Mouse (Mus musculus) cerebellum, postnatal 36 days (tissue): ENCODE data around the gene Mrgprx2.
"Not testable (repeated sequence)": the region's sequence is repeated elsewhere in the genome, so short reads cannot be mapped to it uniquely, and the experiment has no call there.

Experiments
- DNase-seq, 2 experiments: peaks; one replicate each; pipeline ENCODE4 v3.0.0; 2021 to 2022; ENCODE audit warnings: mixed read lengths in 2 of 2

Gene Mrgprx2

DNA sequence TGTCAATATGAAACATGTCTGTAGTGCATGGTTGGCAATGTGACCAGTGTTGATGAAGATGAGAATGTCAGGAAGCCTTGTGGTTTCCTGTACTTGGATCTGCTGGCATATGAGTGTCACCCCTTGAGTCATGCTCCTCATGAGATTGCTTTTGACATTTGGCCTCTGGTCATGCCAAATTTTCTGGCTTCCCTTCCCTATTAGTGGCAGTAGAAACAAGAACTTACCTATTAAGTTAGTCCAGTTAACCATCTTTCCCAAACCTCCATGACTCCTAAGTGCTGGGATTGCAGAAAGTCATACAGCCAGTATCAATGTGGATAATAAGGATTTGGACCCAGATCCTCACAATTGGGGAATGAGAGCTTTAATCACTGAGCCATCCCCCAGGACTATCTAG lies at the start of gene Mrgprx2:
Gene Mrgprx2, minus strand, starts transcription at position 101 of the 400 bp plus-strand sequence.
- DNase-seq: no peak

DNA sequence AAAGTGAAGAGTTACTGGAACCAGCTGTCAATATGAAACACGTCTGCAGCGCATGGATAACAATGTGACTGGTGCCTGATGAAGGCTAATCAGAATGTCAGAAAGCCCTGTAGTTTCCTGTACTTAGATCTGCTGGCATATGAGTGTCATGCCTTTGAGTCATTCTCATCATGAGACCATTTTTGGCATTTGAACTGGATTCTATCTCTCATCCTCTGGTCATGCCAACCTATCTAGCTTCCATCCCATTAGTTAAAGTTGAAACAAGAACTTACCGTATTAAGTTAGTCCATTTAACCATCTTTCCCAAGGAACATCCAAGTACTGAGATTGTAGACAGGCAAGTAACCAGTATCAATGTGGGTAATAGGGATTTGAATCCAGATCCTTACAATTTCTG lies 42.9 kb downstream of the Mrgprx2 start, which contains the start of gene Mrgprb1:
Gene Mrgprb1, minus strand, starts transcription at position 101 of the 400 bp plus-strand sequence.
- DNase-seq: no peak

DNA sequence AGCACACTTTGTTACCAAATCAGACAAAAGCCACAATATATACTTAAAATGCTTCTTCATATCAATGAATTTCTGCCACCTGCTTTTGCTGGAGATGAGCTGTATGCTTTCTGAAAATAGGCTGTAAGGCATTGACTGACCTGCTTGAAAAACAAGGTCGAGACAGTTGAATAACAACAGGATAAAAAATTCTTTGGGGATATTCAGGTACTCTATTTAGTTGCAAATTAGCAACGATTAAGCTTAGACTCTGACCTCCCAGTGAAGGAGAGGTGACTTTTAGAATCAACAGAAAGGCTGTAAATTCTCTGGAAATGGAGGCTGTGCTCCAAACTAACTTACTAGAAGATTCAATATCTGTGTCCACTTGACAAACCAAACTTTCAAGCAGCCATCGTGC lies 62.5 kb downstream of the Mrgprx2 start:
- DNase-seq: no peak

DNA sequence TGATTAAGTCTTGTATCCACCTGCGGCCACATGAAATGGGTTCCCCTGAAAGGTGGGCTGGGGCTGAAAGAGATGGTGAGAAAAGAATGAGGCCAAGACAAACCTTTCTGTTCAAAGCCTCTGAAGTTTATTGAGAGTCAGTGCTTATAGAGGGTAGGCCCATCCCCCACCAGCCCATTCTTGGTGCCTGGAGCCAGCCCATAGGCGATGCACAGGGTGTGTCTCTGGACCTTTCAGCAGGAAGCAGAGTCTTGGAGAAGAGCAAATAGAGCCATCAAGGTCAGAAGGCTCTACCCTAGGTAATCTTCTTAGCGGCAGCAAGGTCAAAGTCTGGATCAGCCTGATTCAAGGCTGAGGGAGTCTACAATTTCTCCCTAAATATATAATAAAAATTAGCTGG lies 63.2 kb downstream of the Mrgprx2 start:
- not testable (repeated sequence) for DNase-seq
